Mouse (Mus musculus) liver, adult 2 months (tissue): ENCODE results near the gene Ccl7.

Source experiments
- CTCF ChIP-seq: fragments of 200-500 bp; IDR thresholded peaks from 2 replicates; pipeline ENCODE4 v1.5.1; 2011; ENCODE audit warnings: low read depth, low read length, control low read depth
- POLR2A ChIP-seq: fragments of 200-500 bp; IDR thresholded peaks from 2 replicates; pipeline ENCODE4 v1.6.1; 2011; ENCODE audit warnings: low read length, control low read depth; ENCODE audit not compliant: insufficient read depth; ENCODE audit errors: extremely low read depth

GRCm38 (mm10) chr11:82084360-82084759 is 38.8 kb downstream of the Ccl7 start:
- TF ChIP-seq CTCF (no peak), POLR2A (no peak)
